Mouse (Mus musculus): ENCODE results near the gene Nkd1. TPM values are rescaled to one million over a fixed set of nuclear protein-coding genes. Genes with fewer than 3 reads are reported as not detected.

The Nkd1 gene
- polyA plus RNA-seq, 1 experiment, result 0.11 TPM

- H3ac ChIP-seq (ENCODE audit: control insufficient read depth, insufficient read length), result no peak overlapping the region
- peaks cover 80% of the 10 kb centered on the region for H3K27me3 ChIP-seq (ENCODE audit: control insufficient read depth, insufficient read depth, insufficient read length)
- H3K4me2 ChIP-seq (ENCODE audit: low read depth), result no peak overlapping the region
- H3K4me3 ChIP-seq, result no peak overlapping the region
- TF ChIP-seq E2F4 (IDR thresholded peaks at IDR 0.05; ENCODE audit: insufficient read depth) (no peak), POLR2A (IDR thresholded peaks at IDR 0.05; ENCODE audit: insufficient read length, low read depth) (no peak), USF1 (IDR thresholded peaks at IDR 0.05; ENCODE audit: low read depth) (no peak), MYOG (IDR thresholded peaks at IDR 0.05; ENCODE audit: control insufficient read depth in 1 of 3, insufficient read depth in 1 of 3, insufficient read length in 2 of 3, low read depth in 2 of 3) (no peak), MAX (IDR thresholded peaks at IDR 0.05; ENCODE audit: low read depth) (no peak), TCF3 (IDR thresholded peaks at IDR 0.05; ENCODE audit: insufficient read length, low read depth) (no peak), REST (IDR thresholded peaks at IDR 0.05; ENCODE audit: insufficient read depth, insufficient read length) (no peak), CEBPB (IDR thresholded peaks at IDR 0.05; ENCODE audit: insufficient read depth, poor library complexity, severe bottlenecking) (no peak), MYOD1 (IDR thresholded peaks at IDR 0.05; ENCODE audit: control insufficient read depth in 1 of 3, insufficient read length in 2 of 3, low read depth in 2 of 3) (no peak), SRF (IDR thresholded peaks at IDR 0.05; ENCODE audit: control insufficient read depth, insufficient read length, low read depth) (no peak), TCF12 (IDR thresholded peaks at IDR 0.05; ENCODE audit: insufficient read depth, poor library complexity, severe bottlenecking) (no peak), POLR2AphosphoS2 (IDR thresholded peaks at IDR 0.05; ENCODE audit: insufficient read length, low read depth) (no peak)
- H3K79me2 ChIP-seq (ENCODE audit: control insufficient read depth, insufficient read depth), result no peaks in the 10 kb centered on the region
- no peaks in the 10 kb centered on the region for H3K36me3 ChIP-seq (ENCODE audit: control insufficient read depth, insufficient read depth)
Measured at GRCm38 (mm10) chr8:88524132-88524531, 3.0 kb downstream of the Nkd1 start.

- TF ChIP-seq USF1 (IDR thresholded peaks at IDR 0.05; ENCODE audit: low read depth) (no peak), MYOD1 (IDR thresholded peaks at IDR 0.05; ENCODE audit: control insufficient read depth in 1 of 3, insufficient read length in 2 of 3, low read depth in 2 of 3) (no peak), REST (IDR thresholded peaks at IDR 0.05; ENCODE audit: insufficient read depth, insufficient read length) (no peak), SRF (IDR thresholded peaks at IDR 0.05; ENCODE audit: control insufficient read depth, insufficient read length, low read depth) (no peak), CEBPB (IDR thresholded peaks at IDR 0.05; ENCODE audit: insufficient read depth, poor library complexity, severe bottlenecking) (no peak)
- no peak overlapping the region for H3ac ChIP-seq (ENCODE audit: control insufficient read depth, insufficient read length)
- no peak overlapping the region for H3K4me2 ChIP-seq (ENCODE audit: low read depth)
- H3K36me3 ChIP-seq (ENCODE audit: control insufficient read depth, insufficient read depth), result no peaks in the 10 kb centered on the region
- H3K4me3 ChIP-seq, result no peak overlapping the region
- peaks cover 84% of the 10 kb centered on the region for H3K27me3 ChIP-seq (ENCODE audit: control insufficient read depth, insufficient read depth, insufficient read length)
- H3K79me2 ChIP-seq (ENCODE audit: control insufficient read depth, insufficient read depth), result no peaks in the 10 kb centered on the region
Measured at GRCm38 (mm10) chr8:88524851-88525250, 3.7 kb downstream of the Nkd1 start.

GRCm38 (mm10) chr8:88526296-88526695, 5.1 kb downstream of the Nkd1 start:
- H3ac ChIP-seq (ENCODE audit: control insufficient read depth, insufficient read length), result no peak overlapping the region
- H3K4me2 ChIP-seq (ENCODE audit: low read depth), result no peak overlapping the region
- H3K36me3 ChIP-seq (ENCODE audit: control insufficient read depth, insufficient read depth), result no peaks in the 10 kb centered on the region
- TF ChIP-seq USF1 (IDR thresholded peaks at IDR 0.05; ENCODE audit: low read depth), result no peak
- TF ChIP-seq MYOD1 (IDR thresholded peaks at IDR 0.05; ENCODE audit: control insufficient read depth in 1 of 3, insufficient read length in 2 of 3, low read depth in 2 of 3), result no peak
- TF ChIP-seq POLR2A (IDR thresholded peaks at IDR 0.05; ENCODE audit: insufficient read length, low read depth), result no peak
- no peak for TF ChIP-seq TCF3 (IDR thresholded peaks at IDR 0.05; ENCODE audit: insufficient read length, low read depth)
- no peak for TF ChIP-seq MAX (IDR thresholded peaks at IDR 0.05; ENCODE audit: low read depth)
- TF ChIP-seq E2F4 (IDR thresholded peaks at IDR 0.05; ENCODE audit: insufficient read depth), result no peak
- TF ChIP-seq CEBPB (IDR thresholded peaks at IDR 0.05; ENCODE audit: insufficient read depth, poor library complexity, severe bottlenecking), result no peak
- H3K79me2 ChIP-seq (ENCODE audit: control insufficient read depth, insufficient read depth), result no peaks in the 10 kb centered on the region
- H3K4me3 ChIP-seq, result no peak overlapping the region
- H3K27me3 ChIP-seq (ENCODE audit: control insufficient read depth, insufficient read depth, insufficient read length), result peaks cover 89% of the 10 kb centered on the region

GRCm38 (mm10) chr8:88528186-88528585, 7.0 kb downstream of the Nkd1 start:
- Histone ChIP-seq H3K4me2 (ENCODE audit: low read depth) (no peak overlapping the region), H3K27me3 (ENCODE audit: control insufficient read depth, insufficient read depth, insufficient read length) (peaks cover 87% of the 10 kb centered on the region), H3K36me3 (ENCODE audit: control insufficient read depth, insufficient read depth) (no peaks in the 10 kb centered on the region), H3K79me2 (ENCODE audit: control insufficient read depth, insufficient read depth) (no peaks in the 10 kb centered on the region), H3ac (ENCODE audit: control insufficient read depth, insufficient read length) (no peak overlapping the region), H3K4me3 (no peak overlapping the region)
- TF ChIP-seq SRF (IDR thresholded peaks at IDR 0.05; ENCODE audit: control insufficient read depth, insufficient read length, low read depth) (no peak), MAX (IDR thresholded peaks at IDR 0.05; ENCODE audit: low read depth) (no peak)

GRCm38 (mm10) chr8:88529798-88530197, 8.6 kb downstream of the Nkd1 start:
- TF ChIP-seq TCF12 (IDR thresholded peaks at IDR 0.05; ENCODE audit: insufficient read depth, poor library complexity, severe bottlenecking) (no peak), TCF3 (IDR thresholded peaks at IDR 0.05; ENCODE audit: insufficient read length, low read depth) (no peak), REST (IDR thresholded peaks at IDR 0.05; ENCODE audit: insufficient read depth, insufficient read length) (no peak), CEBPB (IDR thresholded peaks at IDR 0.05; ENCODE audit: insufficient read depth, poor library complexity, severe bottlenecking) (no peak)
- Histone ChIP-seq H3K4me3 (no peak overlapping the region), H3ac (ENCODE audit: control insufficient read depth, insufficient read length) (no peak overlapping the region), H3K27me3 (ENCODE audit: control insufficient read depth, insufficient read depth, insufficient read length) (peaks cover 86% of the 10 kb centered on the region), H3K79me2 (ENCODE audit: control insufficient read depth, insufficient read depth) (no peaks in the 10 kb centered on the region), H3K4me2 (ENCODE audit: low read depth) (no peak overlapping the region), H3K36me3 (ENCODE audit: control insufficient read depth, insufficient read depth) (no peaks in the 10 kb centered on the region)

- Histone ChIP-seq H3K27me3 (ENCODE audit: control insufficient read depth, insufficient read depth, insufficient read length) (peaks cover 31% of the 10 kb centered on the region), H3ac (ENCODE audit: control insufficient read depth, insufficient read length) (no peak overlapping the region), H3K4me2 (ENCODE audit: low read depth) (no peak overlapping the region), H3K4me3 (no peak overlapping the region), H3K36me3 (ENCODE audit: control insufficient read depth, insufficient read depth) (no peaks in the 10 kb centered on the region), H3K79me2 (ENCODE audit: control insufficient read depth, insufficient read depth) (no peaks in the 10 kb centered on the region)
- no peak for TF ChIP-seq MAX (IDR thresholded peaks at IDR 0.05; ENCODE audit: low read depth)
- TF ChIP-seq USF1 (IDR thresholded peaks at IDR 0.05; ENCODE audit: low read depth), result no peak
- no peak for TF ChIP-seq MYOG (IDR thresholded peaks at IDR 0.05; ENCODE audit: control insufficient read depth in 1 of 3, insufficient read depth in 1 of 3, insufficient read length in 2 of 3, low read depth in 2 of 3)
- TF ChIP-seq SRF (IDR thresholded peaks at IDR 0.05; ENCODE audit: control insufficient read depth, insufficient read length, low read depth), result no peak
- no peak for TF ChIP-seq POLR2AphosphoS2 (IDR thresholded peaks at IDR 0.05; ENCODE audit: insufficient read length, low read depth)
- TF ChIP-seq POLR2A (IDR thresholded peaks at IDR 0.05; ENCODE audit: insufficient read length, low read depth), result no peak
- no peak for TF ChIP-seq REST (IDR thresholded peaks at IDR 0.05; ENCODE audit: insufficient read depth, insufficient read length)
- no peak for TF ChIP-seq MYOD1 (IDR thresholded peaks at IDR 0.05; ENCODE audit: control insufficient read depth in 1 of 3, insufficient read length in 2 of 3, low read depth in 2 of 3)
- TF ChIP-seq TCF3 (IDR thresholded peaks at IDR 0.05; ENCODE audit: insufficient read length, low read depth), result no peak
- no peak for TF ChIP-seq E2F4 (IDR thresholded peaks at IDR 0.05; ENCODE audit: insufficient read depth)
- no peak for TF ChIP-seq CEBPB (IDR thresholded peaks at IDR 0.05; ENCODE audit: insufficient read depth, poor library complexity, severe bottlenecking)
- no peak for TF ChIP-seq TCF12 (IDR thresholded peaks at IDR 0.05; ENCODE audit: insufficient read depth, poor library complexity, severe bottlenecking)
Measured at GRCm38 (mm10) chr8:88537081-88537480, 15.9 kb downstream of the Nkd1 start.
